Mouse (Mus musculus) adrenal gland, postnatal 4 days (tissue): ENCODE results near the gene Tnks1bp1. TPM values are rescaled to one million over a fixed set of nuclear protein-coding genes. Genes with fewer than 3 reads are reported as not detected.

Experiments used
- DNase-seq, 2 experiments: peaks; one replicate each; pipeline ENCODE4 v3.0.0; 2021 to 2022; ENCODE audit warnings: low spot score in 2 of 2, mixed read lengths in 2 of 2
- total RNA-seq, 2 experiments: library from RNA; stranded (reverse); gene quantifications; 2 replicates each; pipeline ENCODE4 v1.2.3; 2021

Gene Tnks1bp1
- total RNA-seq, 2 experiments from 2014 or later: 138 to 142 TPM

DNA sequence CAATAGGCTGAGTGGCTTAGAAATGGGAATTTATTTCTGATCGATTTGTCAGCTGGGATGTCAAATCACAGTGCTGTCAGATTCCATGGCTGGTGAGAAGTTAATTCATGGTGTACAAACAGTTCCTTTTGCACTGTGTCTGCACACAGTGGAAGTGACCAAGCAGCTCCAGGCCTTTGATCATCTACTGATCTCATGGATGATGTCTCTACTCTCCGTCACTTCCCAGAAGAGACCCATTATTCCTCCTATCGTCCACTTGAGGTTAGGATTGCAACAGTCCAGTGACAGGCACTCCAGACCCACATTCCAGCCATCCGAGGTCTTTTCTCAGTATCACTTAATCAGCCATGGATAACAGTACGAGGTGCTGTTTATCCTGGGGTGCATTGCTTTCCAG lies 25.9 kb downstream of the Tnks1bp1 start:
- no peak for DNase-seq

DNA sequence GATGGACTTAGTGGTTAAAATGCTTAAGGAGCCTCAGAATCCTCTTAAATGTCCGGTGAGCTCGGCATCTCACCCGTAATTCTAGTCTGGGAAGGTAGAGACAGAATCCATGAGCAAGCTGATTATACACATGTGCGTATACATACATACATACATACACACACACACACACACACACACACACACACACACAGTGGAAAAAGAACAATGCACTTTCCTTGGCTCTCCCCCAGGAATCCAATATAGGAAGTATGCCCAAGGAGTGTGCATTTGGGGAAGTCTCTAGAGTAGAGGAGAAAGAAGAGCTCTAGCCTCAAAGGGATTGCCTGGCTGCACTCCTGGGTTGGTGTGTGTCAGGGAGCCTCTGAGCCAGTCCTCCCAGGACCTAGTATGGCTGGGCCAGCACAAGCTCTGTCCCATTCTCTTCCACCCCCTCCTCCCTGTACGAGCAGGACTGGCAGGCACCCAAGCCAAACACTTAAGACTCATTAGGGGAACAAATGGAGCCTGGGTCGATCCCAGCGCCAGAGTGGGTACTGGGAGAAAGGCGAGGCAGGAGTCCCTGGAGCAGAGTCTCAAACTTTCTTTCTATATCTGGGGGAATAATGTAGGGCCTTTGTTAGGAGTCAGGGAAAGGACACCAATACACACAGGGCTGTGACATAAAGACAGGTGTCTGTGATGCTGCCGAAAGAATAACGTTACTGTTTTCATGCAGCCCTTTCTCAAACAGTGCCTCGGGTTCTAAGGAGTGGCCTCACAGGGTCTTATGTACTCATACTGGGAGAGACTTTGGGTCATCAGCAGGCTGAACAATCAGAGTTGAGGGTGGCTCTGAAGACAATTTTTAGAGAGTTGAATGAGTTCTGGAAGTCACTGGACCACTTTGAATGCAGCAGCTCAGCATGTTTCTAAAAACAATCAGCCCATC lies 41.2 kb downstream of the Tnks1bp1 start:
- DNase-seq: no peak

DNA sequence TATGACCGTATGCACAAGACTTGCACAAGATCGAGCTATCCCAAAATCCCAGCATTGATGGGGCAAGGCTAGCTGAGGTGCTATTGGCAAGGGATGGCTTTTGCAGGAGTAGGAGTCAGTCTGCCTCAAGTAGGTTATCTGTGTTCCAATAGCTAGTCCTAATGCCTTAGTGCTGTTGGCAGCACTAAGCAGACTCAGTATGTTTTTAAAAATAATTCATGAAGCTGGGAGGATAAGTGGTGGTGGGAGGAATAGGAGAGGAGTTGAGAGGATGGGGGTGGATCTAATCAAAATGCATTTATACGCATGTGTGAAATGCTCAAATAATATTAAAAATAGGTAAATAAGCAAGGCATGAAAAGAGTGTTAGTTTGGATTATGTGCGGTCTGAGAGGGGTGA lies 43.5 kb downstream of the Tnks1bp1 start:
- no peak for DNase-seq

DNA sequence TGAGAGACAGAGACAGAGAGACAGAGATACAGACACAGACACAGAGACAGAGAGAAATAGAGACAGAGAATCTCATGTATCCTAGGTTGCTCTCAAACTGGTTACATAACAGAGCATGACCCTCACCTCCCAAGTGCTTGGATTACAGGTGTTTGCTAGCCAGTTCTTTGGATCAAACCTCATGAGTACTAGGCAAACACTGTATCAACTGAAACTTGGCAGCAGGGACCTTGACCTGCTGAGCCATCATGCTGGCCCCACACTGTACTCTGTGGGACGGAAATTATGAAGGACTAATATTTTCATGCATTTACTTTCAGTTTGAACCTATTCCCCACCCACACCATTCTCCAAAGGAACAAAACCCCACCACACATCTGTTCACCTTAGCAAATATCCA lies 45.6 kb downstream of the Tnks1bp1 start:
- DNase-seq: no peak

DNA sequence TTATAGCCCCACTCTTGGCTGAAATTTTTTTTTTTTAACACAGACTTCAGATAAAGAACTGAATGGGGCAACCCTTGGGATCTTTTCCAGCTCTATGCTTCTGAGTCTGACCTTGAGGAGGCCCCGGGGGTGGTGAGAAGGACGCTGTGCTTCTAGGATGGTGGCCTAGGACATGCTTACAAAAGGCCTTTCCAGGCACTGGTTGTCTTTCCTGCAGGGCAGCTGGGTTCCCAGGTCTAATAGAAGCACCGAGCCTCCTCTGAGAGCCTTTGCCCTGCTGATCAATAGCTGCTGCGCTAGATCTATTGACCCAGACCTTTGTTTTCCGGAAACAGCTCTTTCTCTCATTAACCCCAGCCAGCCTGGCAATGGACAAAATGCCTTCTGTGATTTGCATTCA lies 48.1 kb downstream of the Tnks1bp1 start:
- DNase-seq: no peak

DNA sequence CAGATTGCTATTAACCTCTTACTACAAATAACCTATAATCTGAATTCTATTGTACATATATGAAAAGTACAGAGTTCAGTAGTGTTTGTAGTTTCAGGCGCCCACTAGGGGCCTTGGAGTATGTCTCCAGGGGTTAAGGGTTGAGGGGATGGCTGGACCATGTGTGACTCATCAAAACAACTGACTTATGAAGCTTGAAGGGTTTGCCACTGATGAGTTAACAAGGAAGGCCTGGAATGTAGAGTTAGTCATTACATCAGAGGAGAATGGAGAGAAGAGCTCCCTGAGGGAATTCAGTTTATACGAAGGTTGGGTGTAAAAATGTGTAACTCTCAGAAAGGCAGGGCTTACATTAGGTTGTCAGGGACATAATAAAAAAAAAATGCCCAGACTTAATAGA lies 50.2 kb downstream of the Tnks1bp1 start:
- DNase-seq: no peak

DNA sequence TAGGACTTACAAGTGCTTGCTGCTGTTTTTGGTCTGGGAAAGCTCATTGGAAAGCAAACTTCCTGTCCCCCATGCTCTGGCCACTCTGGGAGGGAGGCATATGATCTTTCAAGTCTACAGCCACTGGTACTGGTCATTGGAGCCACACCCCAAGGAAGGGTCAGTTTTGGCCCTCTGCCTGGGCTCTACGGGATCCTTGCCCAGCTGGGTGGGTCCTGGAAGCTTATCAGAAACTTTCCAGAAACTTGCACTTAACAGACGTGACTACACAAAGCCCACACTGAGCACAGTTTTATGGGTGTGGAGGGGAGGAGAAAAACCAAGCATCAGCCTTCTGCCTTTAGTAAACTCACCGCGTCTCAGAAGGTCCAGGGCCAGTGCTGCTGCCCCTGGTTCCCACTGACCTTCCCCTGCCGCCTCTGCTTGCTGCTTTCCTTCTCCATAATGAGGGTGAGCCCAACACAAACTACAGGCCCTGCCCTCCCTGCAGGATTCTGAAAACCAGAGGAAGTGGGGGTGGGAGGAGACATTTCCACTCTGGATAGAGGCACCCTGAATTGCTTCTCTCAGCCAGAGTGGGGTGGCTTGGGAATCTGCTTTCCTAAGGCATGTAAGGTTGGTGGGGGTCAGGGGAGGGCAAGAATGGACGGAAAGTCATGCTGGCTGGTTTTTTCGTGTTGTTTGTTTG lies 51.1 kb downstream of the Tnks1bp1 start:
- DNase-seq: peak in 1 of 2 experiments; percentile 36

DNA sequence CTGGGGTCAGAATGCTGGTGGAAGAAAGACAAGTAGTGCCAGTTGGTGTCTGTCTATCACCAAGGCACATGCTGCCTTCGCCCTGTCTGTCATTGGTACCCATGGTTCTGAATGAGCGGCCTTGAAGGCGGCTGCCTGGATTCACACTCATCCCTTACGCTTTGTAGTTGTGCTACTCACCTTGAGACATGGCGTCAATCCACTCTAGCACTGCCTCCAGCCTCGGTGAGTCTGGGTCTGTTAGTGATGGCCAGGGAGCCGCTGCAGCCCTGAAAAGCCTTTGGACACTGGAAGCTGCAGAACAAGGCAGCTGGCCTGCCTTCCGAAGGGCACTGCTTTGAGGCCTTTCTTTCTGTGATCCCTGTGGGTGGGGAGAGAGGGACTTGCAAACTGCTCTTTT lies 55.4 kb downstream of the Tnks1bp1 start:
- DNase-seq: no peak

DNA sequence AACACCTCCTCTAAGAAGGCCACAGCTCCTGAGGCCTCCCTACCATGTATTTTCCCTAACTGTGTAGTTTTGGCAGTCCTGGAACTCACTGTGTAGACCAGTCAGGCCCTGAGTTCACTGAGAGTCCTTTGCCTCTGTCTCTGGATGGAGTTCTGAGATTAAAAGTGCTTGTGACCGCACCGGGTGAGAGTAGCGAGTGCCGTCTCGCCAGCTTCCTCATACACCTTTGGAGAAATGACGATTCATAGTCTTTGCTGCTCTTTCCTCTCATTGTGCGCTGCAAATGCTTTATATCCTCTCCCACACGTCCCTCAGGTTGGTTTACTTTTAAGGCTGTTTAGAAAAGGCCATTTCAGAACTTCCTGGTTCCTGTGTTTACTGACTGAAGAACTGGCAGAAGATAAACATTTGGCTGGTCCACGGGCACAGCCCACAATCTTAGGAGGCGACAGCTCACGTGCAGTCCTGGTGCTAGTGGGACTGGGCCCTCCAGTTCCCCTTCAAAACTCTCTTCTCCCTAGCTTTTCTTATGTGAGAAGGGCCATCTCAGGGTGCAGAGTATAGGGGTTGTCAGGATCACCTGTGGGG lies 57.7 kb downstream of the Tnks1bp1 start:
- no peak for DNase-seq

DNA sequence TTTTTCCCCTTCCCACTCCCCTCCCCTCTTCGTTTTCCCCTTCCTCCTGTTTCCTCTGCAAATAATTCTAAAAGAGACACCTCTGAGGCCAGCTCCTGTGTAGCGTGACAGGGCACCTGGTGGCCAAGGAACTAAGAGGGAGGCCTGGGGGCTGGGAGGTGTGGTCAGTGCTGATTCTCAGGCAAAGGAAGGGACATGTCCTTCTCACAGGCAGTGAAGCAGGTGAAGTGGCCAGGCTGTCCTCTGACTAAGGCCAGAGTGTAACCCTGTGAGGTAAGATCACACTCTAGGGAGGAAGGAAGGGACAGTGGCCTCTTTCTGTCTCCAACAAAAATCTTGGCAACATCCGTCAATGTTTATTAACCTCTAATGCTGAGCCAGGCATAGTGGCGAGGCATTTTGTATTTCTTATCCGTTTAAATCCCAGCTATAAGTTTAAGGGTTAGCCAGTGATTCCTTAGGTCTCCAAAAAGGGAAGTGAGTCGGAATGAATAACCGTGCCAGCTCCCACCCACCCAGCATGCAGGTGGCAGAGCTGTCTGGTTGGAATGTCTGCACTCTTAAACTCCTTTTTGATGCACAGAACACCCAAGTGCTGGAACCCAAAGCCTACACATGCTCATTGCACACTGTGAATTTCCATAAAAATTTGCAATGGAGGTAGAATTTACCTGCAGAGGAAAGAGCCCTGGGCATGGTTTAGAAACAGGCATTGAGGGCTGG lies 58.4 kb downstream of the Tnks1bp1 start:
- DNase-seq: no peak

DNA sequence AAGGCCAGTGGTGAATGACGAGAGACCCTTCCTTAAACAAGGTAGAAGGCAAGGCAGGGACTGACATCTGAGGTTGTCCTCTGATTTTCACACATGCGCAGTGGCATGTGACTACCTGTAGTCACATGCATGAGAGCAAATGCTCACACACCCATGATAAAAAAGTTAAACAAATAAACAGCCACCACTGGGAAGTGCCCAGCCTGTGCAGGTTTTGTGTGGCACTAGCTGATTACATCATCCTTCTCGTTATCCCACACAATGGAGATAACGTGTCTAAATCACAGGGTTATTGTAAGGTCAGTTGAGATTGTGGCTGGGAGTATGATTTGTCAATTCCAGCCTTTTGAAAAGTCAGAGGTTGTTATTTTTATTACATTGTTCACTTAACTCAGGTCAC lies 59.1 kb downstream of the Tnks1bp1 start:
- DNase-seq: no peak

DNA sequence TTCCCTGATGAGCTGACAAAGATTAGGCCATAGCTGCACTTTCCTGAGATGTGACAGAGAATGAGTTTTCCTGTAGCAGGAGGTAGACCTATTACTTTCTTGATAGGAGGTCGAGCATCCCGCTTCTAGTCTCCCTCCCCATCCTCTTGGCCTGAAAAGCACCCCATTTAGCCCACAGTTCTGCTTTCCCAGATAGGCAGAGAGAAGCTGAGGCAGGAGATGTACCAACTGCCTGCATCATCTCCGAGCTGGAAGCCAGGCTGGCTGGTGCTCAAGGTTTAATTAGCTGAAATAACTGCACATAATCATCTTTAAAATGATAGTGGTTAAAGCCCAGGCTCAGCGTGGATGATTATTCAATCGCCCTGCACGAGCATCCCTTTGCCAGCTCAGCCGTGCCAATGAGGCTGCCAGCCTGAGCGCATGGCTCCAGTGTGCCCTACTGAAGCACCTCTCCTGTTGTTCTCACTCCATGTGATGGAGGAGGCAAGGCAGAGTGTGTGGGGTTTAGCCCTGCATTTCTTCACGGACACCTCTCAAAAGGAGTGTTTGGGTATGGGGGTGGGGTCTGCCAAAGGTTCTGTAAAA lies 62.6 kb downstream of the Tnks1bp1 start:
- DNase-seq: no peak

Other genes starting within 250 kb of the Tnks1bp1 start
- 10 to 100 TPM; 31.1 to 35.4 TPM for gene Ube2l6, start 249.2 kb upstream of the Tnks1bp1 start, total RNA-seq
- 1 to 10 TPM; 1.8 to 3.9 TPM for gene Smtnl1, start 225.4 kb upstream of the Tnks1bp1 start, total RNA-seq
- gene Timm10, start 221.0 kb upstream of the Tnks1bp1 start, total RNA-seq: 10 to 100 TPM; 40.5 to 43.7 TPM
- 10 to 100 TPM in 1 of 2 experiments, 1 to 10 TPM in 1; 8.8 to 11.1 TPM for gene Slc43a1, start 209.2 kb upstream of the Tnks1bp1 start, total RNA-seq
- gene Rtn4rl2, start 161.3 kb upstream of the Tnks1bp1 start, total RNA-seq: 1 to 10 TPM; 2.2 to 3.4 TPM
- 10 to 100 TPM; 66.4 to 68.4 TPM for gene Slc43a3, start 111.4 kb upstream of the Tnks1bp1 start, total RNA-seq
- gene Prg2, start 67.6 kb upstream of the Tnks1bp1 start, total RNA-seq: 1 to 10 TPM; 2.2 to 7.8 TPM
- under 1 TPM; 0.50 to 0.73 TPM for gene Prg3, start 59.8 kb upstream of the Tnks1bp1 start, total RNA-seq
- gene Ssrp1, start 10.8 kb upstream of the Tnks1bp1 start, total RNA-seq: 100 to 1,000 TPM; 184 to 197 TPM
- gene P2rx3, start 10.6 kb upstream of the Tnks1bp1 start, total RNA-seq: 1 to 10 TPM; 1.8 to 2.1 TPM
- gene Aplnr, start 88.2 kb downstream of the Tnks1bp1 start, total RNA-seq: 10 to 100 TPM; 94.0 to 99.4 TPM
- gene Lrrc55, start 149.2 kb downstream of the Tnks1bp1 start, total RNA-seq: 10 to 100 TPM; 13.2 to 14.9 TPM